Mouse (Mus musculus): ENCODE measurements around the gene Cenpx. TPM values are rescaled to one million over a fixed set of nuclear protein-coding genes. Genes with fewer than 3 reads are reported as not detected.

Gene Cenpx
- 90.7 and 105 TPM in 2 replicates for polyA plus RNA-seq (2012; rRNA removed; ENCODE audit: low replicate concordance)

DNA sequence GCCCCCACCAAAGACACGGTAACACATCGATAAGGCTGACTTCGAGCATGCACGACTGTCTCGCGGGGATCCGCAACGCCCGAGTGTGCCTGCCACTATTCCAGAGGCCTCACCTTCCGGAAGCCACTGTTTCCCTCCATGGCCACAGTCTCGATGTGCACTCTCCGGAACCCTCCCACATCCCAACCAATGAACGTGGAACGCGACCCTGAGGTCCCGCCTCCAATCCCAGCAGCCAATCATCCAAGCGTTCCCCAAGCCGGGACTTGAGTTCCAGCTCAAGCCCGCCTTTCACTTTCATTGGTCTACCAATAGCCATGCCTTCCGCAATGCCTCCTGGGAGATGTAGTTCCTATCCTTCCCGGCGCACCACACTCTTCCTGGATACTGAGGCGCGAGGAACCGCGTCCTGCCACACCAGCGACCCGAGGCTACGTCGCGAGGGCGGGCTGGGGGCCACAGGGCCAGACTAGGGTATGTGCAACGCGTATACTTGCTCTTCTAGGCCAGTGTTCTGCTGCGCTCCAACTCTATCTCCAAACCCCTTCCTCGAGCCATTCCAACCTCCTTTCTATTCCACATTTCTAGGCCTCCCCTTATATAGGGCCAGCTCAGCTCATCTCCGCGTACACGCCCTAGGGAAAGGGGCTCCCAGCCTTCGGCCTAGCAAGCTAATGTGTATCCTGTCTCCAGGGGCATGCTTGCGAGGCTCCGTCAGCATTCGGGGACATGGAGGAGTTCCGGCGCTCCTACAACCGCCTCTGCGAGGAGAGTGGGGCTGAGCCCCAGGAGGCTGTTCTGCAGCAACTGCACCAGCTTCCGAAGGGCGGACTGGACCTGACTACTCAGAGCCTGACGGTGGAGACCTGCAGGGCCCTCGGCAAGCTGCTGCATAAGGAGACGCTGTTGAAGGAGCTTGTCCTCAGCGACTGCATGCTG, at the start of gene Cenpx, which contains the start of gene Lrrc45:
Cenpx (minus strand) TSS at position 159 of the 939 bp plus-strand sequence.
Lrrc45 (plus strand) TSS at position 346 of the 939 bp plus-strand sequence.

DNA sequence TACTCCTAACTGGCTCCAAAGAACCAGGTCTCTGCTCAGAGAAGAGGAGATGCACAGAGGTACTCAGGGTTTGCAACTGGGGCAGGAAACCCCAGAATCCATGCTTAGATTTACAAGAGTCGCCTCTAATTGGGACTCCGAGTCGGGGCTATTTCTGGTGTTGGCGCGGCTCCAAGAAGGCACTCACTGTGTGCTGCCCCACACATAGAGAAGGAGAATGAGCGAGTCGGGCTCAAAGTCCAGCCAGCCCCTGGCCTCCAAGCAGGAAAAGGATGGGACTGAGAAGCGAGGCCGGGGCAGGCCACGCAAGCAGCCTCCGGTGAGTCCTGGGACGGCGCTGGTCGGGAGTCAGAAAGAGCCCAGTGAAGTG, 49.1 kb upstream of the Cenpx start, which contains the start of gene Hmga1b:
Hmga1b (plus strand) TSS at position 123 of the 370 bp plus-strand sequence.

DNA sequence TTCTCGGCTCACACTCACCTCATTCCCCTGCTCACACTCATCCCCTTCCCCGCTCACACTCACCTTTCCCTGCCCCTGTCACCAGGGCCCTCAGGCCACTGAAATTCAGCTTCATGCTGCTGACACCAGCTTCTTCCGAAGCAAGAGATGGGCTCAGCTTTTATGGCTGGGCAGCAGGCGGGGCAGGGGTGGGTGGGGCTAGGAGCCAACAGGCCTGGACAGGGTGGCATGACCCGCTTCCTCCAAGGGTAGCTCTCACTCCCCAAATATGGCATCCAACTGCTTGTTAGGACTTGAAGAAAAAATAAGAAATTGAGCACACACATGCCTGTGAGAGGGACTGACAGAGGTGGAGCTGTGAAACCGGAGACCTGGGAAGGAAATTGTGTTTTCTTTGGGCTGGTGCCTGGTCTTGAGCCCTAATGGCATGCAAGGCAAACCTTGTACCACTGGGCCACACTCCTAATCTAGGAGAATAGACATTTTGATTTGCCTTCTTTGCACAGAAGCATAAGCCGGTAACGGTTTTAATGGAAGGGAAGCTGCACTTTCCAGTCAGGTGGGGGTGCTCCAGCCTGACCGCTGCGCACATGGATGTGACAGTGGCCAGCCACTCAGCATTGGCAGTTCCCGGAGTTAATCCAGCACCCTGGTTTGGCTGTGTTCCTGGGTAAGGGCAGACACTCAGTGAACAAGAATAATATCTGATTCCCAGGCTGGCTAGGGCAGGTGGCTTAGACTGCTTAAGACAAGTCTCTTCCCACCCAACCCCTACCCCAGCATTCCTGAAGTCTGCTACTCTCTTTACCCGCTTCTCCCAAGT, 18.5 kb upstream of the Cenpx start, which contains the start of gene Cbr2:
Cbr2 (minus strand) TSS at position 257 of the 823 bp plus-strand sequence.

DNA sequence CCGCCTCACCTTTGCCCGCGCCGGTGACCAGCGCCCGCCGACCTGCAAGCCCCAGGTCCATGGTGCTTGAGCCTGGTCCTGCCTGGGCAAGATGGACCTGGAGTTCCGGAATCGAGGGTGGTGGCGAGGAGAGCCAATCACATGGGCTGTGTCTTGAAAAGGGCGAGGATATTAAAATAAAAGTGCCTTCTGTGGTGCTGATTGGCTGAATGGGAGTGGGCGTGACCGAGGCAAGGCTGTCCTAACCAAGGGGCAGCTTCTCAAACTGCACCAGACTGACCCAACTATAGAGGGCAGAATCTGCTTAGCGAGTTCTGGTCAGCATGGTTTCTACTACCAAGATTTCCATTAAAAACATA, 13.6 kb upstream of the Cenpx start, which contains the start of gene Dcxr:
Dcxr (minus strand) TSS at position 113 of the 359 bp plus-strand sequence.

DNA sequence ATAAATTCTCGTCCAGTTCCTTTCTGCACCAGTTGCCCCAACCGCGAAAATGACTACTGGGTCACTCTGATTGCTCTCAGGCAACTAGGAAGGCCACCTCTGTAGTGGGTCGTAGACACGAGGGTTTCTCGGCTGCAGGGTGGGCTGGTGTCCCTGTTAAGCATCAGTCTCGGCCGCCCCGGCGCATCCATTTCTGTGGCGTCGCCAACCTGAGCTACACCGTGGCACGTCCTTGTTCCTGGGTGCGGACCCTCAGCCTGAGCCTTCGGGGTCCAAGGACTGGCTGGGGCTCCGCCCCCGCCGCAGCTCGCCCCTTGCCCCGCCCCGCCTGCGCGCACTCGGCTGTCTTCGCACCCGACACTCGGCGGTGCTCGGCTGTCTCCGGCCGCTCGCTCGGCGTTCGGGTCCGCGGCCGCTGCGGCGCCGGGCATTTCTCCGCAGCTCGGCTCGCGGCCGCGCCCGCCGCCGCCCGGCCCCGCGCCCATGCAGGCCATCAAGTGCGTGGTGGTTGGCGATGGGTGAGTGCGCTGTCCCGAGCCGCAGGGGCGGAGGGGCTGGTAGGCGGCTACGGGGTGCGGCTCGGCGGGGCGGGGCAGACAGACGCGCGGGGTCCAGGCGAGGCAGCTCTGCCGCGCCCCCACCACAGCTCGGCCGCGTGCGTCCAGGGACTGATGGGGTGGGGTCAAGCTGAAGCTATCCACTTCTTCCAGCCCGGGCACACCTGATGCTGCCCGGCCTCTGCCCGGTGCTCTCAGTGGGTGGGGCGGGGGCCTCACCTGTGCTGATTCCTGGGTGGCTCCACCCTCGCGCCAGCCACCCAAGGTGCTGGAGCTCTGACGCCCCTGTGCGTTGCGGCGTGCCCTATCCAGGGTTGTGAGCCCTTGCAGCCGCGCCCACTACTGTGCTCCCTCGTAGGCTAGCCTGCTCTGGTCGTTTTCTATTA, 7.9 kb upstream of the Cenpx start, which contains the start of gene Rac3:
Rac3 (plus strand) TSS at position 347 of the 943 bp plus-strand sequence.

DNA sequence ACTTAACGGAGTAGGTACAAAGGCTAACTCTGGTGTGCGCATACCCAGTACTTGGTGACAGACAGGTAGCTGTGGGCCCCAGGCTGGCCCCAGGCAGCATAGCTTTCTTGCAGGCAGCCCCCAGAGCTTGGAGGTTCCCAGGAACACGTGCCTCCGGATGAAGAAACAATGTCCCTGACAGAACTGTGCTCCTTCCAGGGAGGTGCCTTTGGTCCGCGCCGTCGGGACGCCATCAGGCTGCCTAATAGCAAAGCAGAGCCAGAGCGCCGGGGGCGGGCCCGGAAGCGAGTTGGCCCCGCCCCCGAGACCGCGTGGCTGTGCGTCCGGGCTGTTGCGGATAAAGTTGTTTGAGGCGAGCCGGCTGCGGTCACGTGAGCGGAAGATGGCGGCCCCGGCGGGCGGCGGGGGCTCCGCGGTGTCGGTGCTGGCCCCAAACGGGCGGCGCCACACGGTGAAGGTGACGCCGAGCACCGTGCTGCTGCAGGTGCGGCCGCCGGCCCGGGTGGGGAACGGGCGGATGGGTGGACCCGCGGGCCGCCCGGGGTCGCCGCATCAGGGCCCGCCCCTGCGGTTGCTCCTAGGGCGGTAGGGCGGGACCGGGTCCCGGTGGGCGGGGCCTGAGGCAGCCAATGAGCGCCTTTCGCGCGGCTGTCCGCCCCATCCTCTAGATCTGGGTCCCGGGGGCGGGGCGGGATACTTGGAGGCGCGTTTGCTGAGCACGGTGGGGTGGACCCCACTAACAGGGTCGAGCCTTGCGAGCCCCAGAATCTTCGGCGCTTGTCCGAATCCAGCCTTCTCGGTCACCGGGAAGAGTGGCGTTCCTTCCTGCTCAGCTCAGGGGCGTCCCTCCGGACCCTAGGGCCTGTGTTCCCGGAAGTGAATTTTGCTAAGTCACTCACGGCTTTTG, 40.6 kb downstream of the Cenpx start, which contains the start of gene Aspscr1:
Aspscr1 (plus strand) TSS at position 287 of the 907 bp plus-strand sequence.

DNA sequence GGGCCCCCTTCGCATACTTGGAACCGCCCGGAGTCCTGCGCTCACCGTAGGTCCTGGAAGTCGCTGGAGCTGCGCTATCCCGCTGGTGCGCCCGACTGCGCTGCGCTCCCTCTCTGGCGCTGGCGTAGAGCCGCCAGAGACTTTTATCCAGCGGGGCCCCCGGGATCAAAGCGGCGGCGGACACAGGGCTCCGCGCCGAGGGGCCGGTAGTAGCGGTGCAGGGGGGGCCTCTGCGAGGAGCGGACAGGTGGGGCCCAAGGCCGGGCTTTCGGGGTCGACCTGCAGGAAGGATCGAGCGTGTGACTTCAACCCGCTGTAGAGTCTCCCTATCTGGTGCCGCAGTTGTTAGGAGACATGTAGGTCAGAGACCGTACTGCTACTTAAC, 52.5 kb downstream of the Cenpx start, which contains the start of gene Notum:
Notum (minus strand) TSS at position 100 of the 385 bp plus-strand sequence.

Other genes starting within 250 kb of the Cenpx start
- 23.2 and 25.3 TPM in 2 replicates for gene Arl16, start 246.1 kb downstream of the Cenpx start, polyA plus RNA-seq (2012; rRNA removed; ENCODE audit: low replicate concordance)
- gene Mrpl12, start 229.1 kb downstream of the Cenpx start, polyA plus RNA-seq (2012; rRNA removed; ENCODE audit: low replicate concordance) = 84.8 and 162 TPM in 2 replicates
- gene Slc25a10, start 221.9 kb downstream of the Cenpx start, polyA plus RNA-seq (2012; rRNA removed; ENCODE audit: low replicate concordance) = 769 and 1,138 TPM in 2 replicates
- gene Gcgr, start 183.0 kb downstream of the Cenpx start, polyA plus RNA-seq (2012; rRNA removed; ENCODE audit: low replicate concordance) = 0.96 and 2.7 TPM in 2 replicates
- gene Mcrip1, start 164.0 kb downstream of the Cenpx start, polyA plus RNA-seq (2012; rRNA removed; ENCODE audit: low replicate concordance) = 142 and 150 TPM in 2 replicates
- gene Ppp1r27, start 162.6 kb downstream of the Cenpx start, polyA plus RNA-seq (2012; rRNA removed; ENCODE audit: low replicate concordance) = 143 TPM in 1 of 2 replicates, not detected in the other
- gene P4hb, start 140.5 kb downstream of the Cenpx start, polyA plus RNA-seq (2012; rRNA removed; ENCODE audit: low replicate concordance) = 141 and 220 TPM in 2 replicates
- 741 and 971 TPM in 2 replicates for gene Arhgdia, start 132.1 kb downstream of the Cenpx start, polyA plus RNA-seq (2012; rRNA removed; ENCODE audit: low replicate concordance)
- 11.0 and 20.7 TPM in 2 replicates for gene Alyref, start 115.4 kb downstream of the Cenpx start, polyA plus RNA-seq (2012; rRNA removed; ENCODE audit: low replicate concordance)
- gene Anapc11, start 115.3 kb downstream of the Cenpx start, polyA plus RNA-seq (2012; rRNA removed; ENCODE audit: low replicate concordance) = 122 and 159 TPM in 2 replicates
- gene Npb, start 105.3 kb downstream of the Cenpx start, polyA plus RNA-seq (2012; rRNA removed; ENCODE audit: low replicate concordance) = 1.7 and 5.2 TPM in 2 replicates
- gene Pcyt2, start 95.8 kb downstream of the Cenpx start, polyA plus RNA-seq (2012; rRNA removed; ENCODE audit: low replicate concordance) = 242 and 269 TPM in 2 replicates
- gene Sirt7, start 88.5 kb downstream of the Cenpx start, polyA plus RNA-seq (2012; rRNA removed; ENCODE audit: low replicate concordance) = 77.0 and 95.0 TPM in 2 replicates
- 45.1 and 52.6 TPM in 2 replicates for gene Mafg, start 80.1 kb downstream of the Cenpx start, polyA plus RNA-seq (2012; rRNA removed; ENCODE audit: low replicate concordance)
- gene Pycr1, start 70.0 kb downstream of the Cenpx start, polyA plus RNA-seq (2012; rRNA removed; ENCODE audit: low replicate concordance) = 11.2 and 12.4 TPM in 2 replicates
- gene Myadml2, start 65.6 kb downstream of the Cenpx start, polyA plus RNA-seq (2012; rRNA removed; ENCODE audit: low replicate concordance) = 0.44 and 29.6 TPM in 2 replicates
- 0.22 and 0.60 TPM in 2 replicates for gene Notum, start 52.6 kb downstream of the Cenpx start, polyA plus RNA-seq (2012; rRNA removed; ENCODE audit: low replicate concordance)
- 94.3 and 126 TPM in 2 replicates for gene Aspscr1, start 40.8 kb downstream of the Cenpx start, polyA plus RNA-seq (2012; rRNA removed; ENCODE audit: low replicate concordance)
- gene Lrrc45, start 187 bp upstream of the Cenpx start, polyA plus RNA-seq (2012; rRNA removed; ENCODE audit: low replicate concordance) = 27.1 and 30.3 TPM in 2 replicates
- gene Rac3, start 7.7 kb upstream of the Cenpx start, polyA plus RNA-seq (2012; rRNA removed; ENCODE audit: low replicate concordance) = 7.6 and 15.5 TPM in 2 replicates
- 84.6 and 91.9 TPM in 2 replicates for gene Dcxr, start 13.5 kb upstream of the Cenpx start, polyA plus RNA-seq (2012; rRNA removed; ENCODE audit: low replicate concordance)
- 277 and 287 TPM in 2 replicates for gene Cbr2, start 18.4 kb upstream of the Cenpx start, polyA plus RNA-seq (2012; rRNA removed; ENCODE audit: low replicate concordance)
- 0.86 and 1.4 TPM in 2 replicates for gene Hmga1b, start 49.1 kb upstream of the Cenpx start, polyA plus RNA-seq (2012; rRNA removed; ENCODE audit: low replicate concordance)
- gene Rfng, start 70.5 kb upstream of the Cenpx start, polyA plus RNA-seq (2012; rRNA removed; ENCODE audit: low replicate concordance) = 56.0 and 80.9 TPM in 2 replicates
- gene Gps1, start 70.5 kb upstream of the Cenpx start, polyA plus RNA-seq (2012; rRNA removed; ENCODE audit: low replicate concordance) = 129 and 190 TPM in 2 replicates
- gene Dus1l, start 82.7 kb upstream of the Cenpx start, polyA plus RNA-seq (2012; rRNA removed; ENCODE audit: low replicate concordance) = 30.8 and 36.8 TPM in 2 replicates
- 15,404 and 19,960 TPM in 2 replicates for gene Fasn, start 110.8 kb upstream of the Cenpx start, polyA plus RNA-seq (2012; rRNA removed; ENCODE audit: low replicate concordance)
- 1.5 TPM in 2 replicates for gene Ccdc57, start 219.1 kb upstream of the Cenpx start, polyA plus RNA-seq (2012; rRNA removed; ENCODE audit: low replicate concordance)
- 5.6 and 43.4 TPM in 2 replicates for gene Slc16a3, start 234.7 kb upstream of the Cenpx start, polyA plus RNA-seq (2012; rRNA removed; ENCODE audit: low replicate concordance)